Mouse (Mus musculus): ENCODE measurements around the gene Kank3. TPM values are rescaled to one million over a fixed set of nuclear protein-coding genes. Genes with fewer than 3 reads are reported as not detected.
A peak's percentile ranks its signal among the peaks of the same experiment; 100 is the strongest.
"Not testable (repeated sequence)": the region's sequence is repeated elsewhere in the genome, so short reads cannot be mapped to it uniquely, and the experiment has no call there.

The Kank3 gene
- polyA plus RNA-seq, 1 experiment, result 52.7 TPM

GRCm38 (mm10) chr17:33812475-33812874 is 2.2 kb downstream of the Kank3 start:
- H3K27ac ChIP-seq (ENCODE audit: control insufficient read depth, insufficient read depth, low read depth, low read length, poor library complexity), result no peak overlapping the region
- WGBS, result 44% methylated on average over 3 of the region's 3 CpGs
- no peak overlapping the region for H3K4me3 ChIP-seq (replicated peaks; ENCODE audit: control insufficient read depth, low read depth, low read length)
- no peak for TF ChIP-seq POLR2A (IDR thresholded peaks at IDR 0.05; ENCODE audit: borderline replicate concordance, control insufficient read depth, low read depth, low read length)
- TF ChIP-seq CTCF (IDR thresholded peaks at IDR 0.05; ENCODE audit: control insufficient read depth, insufficient read depth, low read length), result no peak
- peaks cover 1% of the 10 kb centered on the region; the same call in 1 of the 2 replicates for H3K4me1 ChIP-seq (ENCODE audit: control insufficient read depth, insufficient read depth, low read length)

GRCm38 (mm10) chr17:33812990-33813389 is 2.7 kb downstream of the Kank3 start:
- H3K4me1 ChIP-seq (ENCODE audit: control insufficient read depth, insufficient read depth, low read length), result peaks cover 2% of the 10 kb centered on the region
- H3K4me3 ChIP-seq (replicated peaks; ENCODE audit: control insufficient read depth, low read depth, low read length), result no peak overlapping the region
- WGBS, result 48% methylated on average over 4 of the region's 4 CpGs
- no peak overlapping the region for H3K27ac ChIP-seq (ENCODE audit: control insufficient read depth, insufficient read depth, low read depth, low read length, poor library complexity)
- TF ChIP-seq POLR2A (IDR thresholded peaks at IDR 0.05; ENCODE audit: borderline replicate concordance, control insufficient read depth, low read depth, low read length), result no peak
- TF ChIP-seq CTCF (IDR thresholded peaks at IDR 0.05; ENCODE audit: control insufficient read depth, insufficient read depth, low read length), result no peak

- Histone ChIP-seq H3K27ac (ENCODE audit: control insufficient read depth, insufficient read depth, low read depth, low read length, poor library complexity) (no peak overlapping the region), H3K4me1 (ENCODE audit: control insufficient read depth, insufficient read depth, low read length) (peaks cover 6% of the 10 kb centered on the region), H3K4me3 (replicated peaks; ENCODE audit: control insufficient read depth, low read depth, low read length) (no peak overlapping the region)
- WGBS, result 77% methylated on average over 6 of the region's 6 CpGs
- TF ChIP-seq POLR2A (IDR thresholded peaks at IDR 0.05; ENCODE audit: borderline replicate concordance, control insufficient read depth, low read depth, low read length), result no peak
- no peak for TF ChIP-seq CTCF (IDR thresholded peaks at IDR 0.05; ENCODE audit: control insufficient read depth, insufficient read depth, low read length)
Observed at GRCm38 (mm10) chr17:33815399-33815798, 5.1 kb downstream of the Kank3 start.

- Histone ChIP-seq H3K27ac (ENCODE audit: control insufficient read depth, insufficient read depth, low read depth, low read length, poor library complexity) (no peak overlapping the region; the same call in 1 of the 2 replicates), H3K4me1 (ENCODE audit: control insufficient read depth, insufficient read depth, low read length) (peaks cover 6% of the 10 kb centered on the region), H3K4me3 (replicated peaks; ENCODE audit: control insufficient read depth, low read depth, low read length) (peak overlapping the region; percentile 86)
- TF ChIP-seq CTCF (IDR thresholded peaks at IDR 0.05; ENCODE audit: control insufficient read depth, insufficient read depth, low read length) (no peak), POLR2A (IDR thresholded peaks at IDR 0.05; ENCODE audit: borderline replicate concordance, control insufficient read depth, low read depth, low read length) (no peak)
- WGBS, result 43% methylated on average over 5 of the region's 5 CpGs
Observed at GRCm38 (mm10) chr17:33816612-33817011, 6.3 kb downstream of the Kank3 start.

- WGBS, result under 1% methylated on average over 89 of the region's 89 CpGs
- peaks cover 6% of the 10 kb centered on the region for H3K4me1 ChIP-seq (ENCODE audit: control insufficient read depth, insufficient read depth, low read length)
- H3K4me3 ChIP-seq (replicated peaks; ENCODE audit: control insufficient read depth, low read depth, low read length), result peak overlapping the region; percentile 86
- H3K27ac ChIP-seq (ENCODE audit: control insufficient read depth, insufficient read depth, low read depth, low read length, poor library complexity), result peak overlapping the region; percentile 94
- TF ChIP-seq POLR2A (IDR thresholded peaks at IDR 0.05; ENCODE audit: borderline replicate concordance, control insufficient read depth, low read depth, low read length), result peak; percentile 54; the same call in 1 of the 2 replicates
- no peak for TF ChIP-seq CTCF (IDR thresholded peaks at IDR 0.05; ENCODE audit: control insufficient read depth, insufficient read depth, low read length)
Observed at GRCm38 (mm10) chr17:33817184-33817968, 7.1 kb downstream of the Kank3 start.

- TF ChIP-seq CTCF (IDR thresholded peaks at IDR 0.05; ENCODE audit: control insufficient read depth, insufficient read depth, low read length), result no peak
- no peak for TF ChIP-seq POLR2A (IDR thresholded peaks at IDR 0.05; ENCODE audit: borderline replicate concordance, control insufficient read depth, low read depth, low read length)
- Histone ChIP-seq H3K4me1 (ENCODE audit: control insufficient read depth, insufficient read depth, low read length) (peaks cover 6% of the 10 kb centered on the region), H3K27ac (ENCODE audit: control insufficient read depth, insufficient read depth, low read depth, low read length, poor library complexity) (peak overlapping the region; percentile 94), H3K4me3 (replicated peaks; ENCODE audit: control insufficient read depth, low read depth, low read length) (peak overlapping the region; percentile 68)
- WGBS, result 14% methylated on average over 33 of the region's 33 CpGs
Observed at GRCm38 (mm10) chr17:33817969-33818643, 7.8 kb downstream of the Kank3 start.

- 73% methylated on average over 1 of the region's 1 CpGs for WGBS
- Histone ChIP-seq H3K27ac (ENCODE audit: control insufficient read depth, insufficient read depth, low read depth, low read length, poor library complexity) (no peak overlapping the region), H3K4me1 (ENCODE audit: control insufficient read depth, insufficient read depth, low read length) (peaks cover 7% of the 10 kb centered on the region), H3K4me3 (replicated peaks; ENCODE audit: control insufficient read depth, low read depth, low read length) (no peak overlapping the region)
- TF ChIP-seq CTCF (IDR thresholded peaks at IDR 0.05; ENCODE audit: control insufficient read depth, insufficient read depth, low read length) (no peak), POLR2A (IDR thresholded peaks at IDR 0.05; ENCODE audit: borderline replicate concordance, control insufficient read depth, low read depth, low read length) (no peak)
Observed at GRCm38 (mm10) chr17:33822436-33822959, 12.2 kb downstream of the Kank3 start.

- 60% methylated on average over 8 of the region's 8 CpGs for WGBS
- not testable (repeated sequence) for H3K4me3 ChIP-seq (replicated peaks; ENCODE audit: control insufficient read depth, low read depth, low read length); H3K4me1 ChIP-seq (ENCODE audit: control insufficient read depth, insufficient read depth, low read length); H3K27ac ChIP-seq (ENCODE audit: control insufficient read depth, insufficient read depth, low read depth, low read length, poor library complexity)
Observed at GRCm38 (mm10) chr17:33823171-33823570, 12.9 kb downstream of the Kank3 start.
